Comparison of ENCODE assay signal across 8 mouse cellular contexts in the genomic region with DNA sequence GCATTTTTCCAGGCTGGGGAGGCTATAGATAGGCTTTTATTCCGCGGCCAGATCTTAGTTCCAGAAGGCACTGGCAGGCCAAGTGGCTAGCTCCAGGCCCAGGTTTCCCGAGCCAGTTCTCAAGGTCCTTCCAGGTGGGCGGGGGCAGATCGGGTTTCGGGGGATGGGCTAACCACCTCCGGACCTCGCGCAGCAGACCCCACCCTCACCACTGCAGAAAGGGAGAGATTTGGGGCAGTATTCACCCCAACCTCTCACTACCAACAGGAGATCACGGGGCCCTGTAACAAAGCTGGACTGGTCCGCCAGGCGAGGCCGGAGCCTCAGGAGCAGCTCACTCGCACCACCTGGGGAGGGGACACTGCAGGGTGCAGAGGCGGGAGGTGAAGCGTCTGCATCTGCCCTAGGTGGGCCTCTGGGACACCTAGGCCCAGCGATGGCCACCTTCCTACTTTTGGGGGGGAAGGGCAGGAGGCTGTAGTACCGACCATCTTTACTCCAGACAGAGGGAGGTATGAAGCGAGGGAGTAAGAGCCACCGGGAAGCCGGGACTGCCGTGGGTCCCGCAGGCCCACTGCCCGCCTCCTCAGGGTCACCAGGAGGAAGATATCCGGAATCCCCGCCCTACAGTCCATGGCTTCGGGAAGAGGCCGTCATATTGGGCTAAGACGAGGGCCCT. TPM values are rescaled to one million over a fixed set of nuclear protein-coding genes. Genes with fewer than 3 reads are reported as not detected.
DNase-seq lines count a peak whose midpoint lies in the region; ATAC-seq lines count a peak whose summit lies in the region.

No protein-coding gene starts in this region.

- peak overlapping the region; percentile 94 for H3K4me2 ChIP-seq in hindbrain, embryonic 16.5 days (ENCODE audit: low read length)
- H3K4me2 ChIP-seq in limb, embryonic 12.5 days: peak overlapping the region; percentile 85
- H3K4me2 ChIP-seq in midbrain, embryonic 12.5 days (replicated peaks): peak overlapping the region; percentile 85

- WGBS in hindbrain, embryonic 16.5 days: 0% methylated on average over 27 of the region's 29 CpGs
- WGBS in limb, embryonic 12.5 days: under 1% methylated on average over 29 of the region's 29 CpGs
- 0% methylated on average over 29 of the region's 29 CpGs for WGBS in midbrain, embryonic 12.5 days

- ATAC-seq in cerebellum, adult (ENCODE audit: insufficient number of reproducible peaks, low FRiP score, low TSS enrichment): peak; percentile 6
- ATAC-seq in common myeloid progenitor, adult 5-6 weeks (replicated peaks; ENCODE audit: low read depth, poor library complexity, severe bottlenecking): peak; percentile 3; the same call in 1 of the 2 replicates
- peak; percentile 45 for ATAC-seq in hindbrain, embryonic 16.5 days
- ATAC-seq in limb, embryonic 12.5 days (ENCODE audit: insufficient number of reproducible peaks, insufficient read depth, low FRiP score, low TSS enrichment, low read depth): peak; percentile 50
- peak; percentile 29 for ATAC-seq in midbrain, embryonic 12.5 days (ENCODE audit: low FRiP score, low read depth)

- H3K36me3 ChIP-seq in hindbrain, embryonic 16.5 days (ENCODE audit: control insufficient read depth, insufficient read depth, low read length): peaks cover 8% of the 10 kb centered on the region; the same call in 1 of the 2 replicates
- H3K36me3 ChIP-seq in limb, embryonic 12.5 days: peaks cover 31% of the 10 kb centered on the region
- peaks cover 30% of the 10 kb centered on the region for H3K36me3 ChIP-seq in midbrain, embryonic 12.5 days

- H3K4me1 ChIP-seq in hindbrain, embryonic 16.5 days (ENCODE audit: control insufficient read depth, insufficient read depth, low read depth, low read length): peaks cover 30% of the 10 kb centered on the region
- H3K4me1 ChIP-seq in limb, embryonic 12.5 days (replicated peaks): peaks cover 28% of the 10 kb centered on the region
- peaks cover 39% of the 10 kb centered on the region for H3K4me1 ChIP-seq in midbrain, embryonic 12.5 days

- peak overlapping the region; percentile 97 for H3K27ac ChIP-seq in hindbrain, embryonic 16.5 days (ENCODE audit: low read depth, low read length)
- peak overlapping the region; percentile 96 for H3K27ac ChIP-seq in limb, embryonic 12.5 days
- H3K27ac ChIP-seq in midbrain, embryonic 12.5 days (replicated peaks): peak overlapping the region; percentile 94

- H3K27me3 ChIP-seq in hindbrain, embryonic 16.5 days (replicated peaks; ENCODE audit: control insufficient read depth, insufficient read depth, low read length): no peaks in the 10 kb centered on the region
- H3K27me3 ChIP-seq in limb, embryonic 12.5 days: no peaks in the 10 kb centered on the region
- no peaks in the 10 kb centered on the region for H3K27me3 ChIP-seq in midbrain, embryonic 12.5 days

- peak overlapping the region; percentile 99 for H3K4me3 ChIP-seq in hindbrain, embryonic 16.5 days (ENCODE audit: low read length)
- H3K4me3 ChIP-seq in limb, embryonic 12.5 days (replicated peaks): peak overlapping the region; percentile 93
- peak overlapping the region; percentile 83 for H3K4me3 ChIP-seq in midbrain, embryonic 12.5 days

- H3K9ac ChIP-seq in hindbrain, embryonic 16.5 days (ENCODE audit: low read depth, low read length): peak overlapping the region; percentile 95
- H3K9ac ChIP-seq in limb, embryonic 12.5 days (replicated peaks): peak overlapping the region; percentile 94
- peak overlapping the region; percentile 93 for H3K9ac ChIP-seq in midbrain, embryonic 12.5 days (replicated peaks)

- no peak for DNase-seq in cerebellum, adult 8-10 months
- peak; percentile 79 to 86 for DNase-seq in gastrocnemius, adult 8-10 months (ENCODE audit: low spot score in 2 of 2)
- DNase-seq in spleen, postnatal 4 days (ENCODE audit: low spot score in 2 of 2): peak; percentile 43 to 72

- H3K9me3 ChIP-seq in hindbrain, embryonic 16.5 days (ENCODE audit: control insufficient read depth, low read length): no peaks in the 10 kb centered on the region
- H3K9me3 ChIP-seq in limb, embryonic 12.5 days: no peaks in the 10 kb centered on the region
- H3K9me3 ChIP-seq in midbrain, embryonic 12.5 days: no peaks in the 10 kb centered on the region

RNA-seq across cellular contexts. Expression of gene Ube2b, which starts 0.8 kb away (rescaled TPM):
- 79.9 and 91.3 TPM in 2 replicates for total RNA-seq in common myeloid progenitor, adult 5-6 weeks (2017)
- total RNA-seq in gastrocnemius, adult 8-10 months (2022): 100 to 1,000 TPM; 518 to 669 (median 555) TPM
- 219 and 224 TPM in 2 replicates for polyA plus RNA-seq in hindbrain, embryonic 16.5 days (2015; fragmentation: Nextera tagmentation; extraction: Ambion mirVana)
- polyA plus RNA-seq in limb, embryonic 12.5 days (2016; fragmentation: Nextera tagmentation; extraction: Ambion mirVana): 244 and 267 TPM in 2 replicates
- polyA plus RNA-seq in midbrain, embryonic 12.5 days (2016; fragmentation: Nextera tagmentation; extraction: Ambion mirVana): 232 and 244 TPM in 2 replicates

RNA-seq across cellular contexts. Expression of gene Cdkl3, which starts 4.3 kb away (rescaled TPM):
- total RNA-seq in common myeloid progenitor, adult 5-6 weeks (2017): 3.3 and 5.7 TPM in 2 replicates
- total RNA-seq in gastrocnemius, adult 8-10 months (2022): 1 to 10 TPM; 2.6 to 5.9 (median 3.0) TPM
- 29.4 and 30.3 TPM in 2 replicates for polyA plus RNA-seq in hindbrain, embryonic 16.5 days (2015; fragmentation: Nextera tagmentation; extraction: Ambion mirVana)
- 13.4 and 15.8 TPM in 2 replicates for polyA plus RNA-seq in limb, embryonic 12.5 days (2016; fragmentation: Nextera tagmentation; extraction: Ambion mirVana)
- 17.2 and 17.9 TPM in 2 replicates for polyA plus RNA-seq in midbrain, embryonic 12.5 days (2016; fragmentation: Nextera tagmentation; extraction: Ambion mirVana)

RNA-seq across cellular contexts. Expression of gene Cdkn2aipnl, which starts 32.3 kb away (rescaled TPM):
- 60.7 and 63.6 TPM in 2 replicates for total RNA-seq in common myeloid progenitor, adult 5-6 weeks (2017)
- 10 to 100 TPM; 26.1 to 41.4 (median 30.0) TPM for total RNA-seq in gastrocnemius, adult 8-10 months (2022)
- polyA plus RNA-seq in hindbrain, embryonic 16.5 days (2015; fragmentation: Nextera tagmentation; extraction: Ambion mirVana): 121 and 122 TPM in 2 replicates
- polyA plus RNA-seq in limb, embryonic 12.5 days (2016; fragmentation: Nextera tagmentation; extraction: Ambion mirVana): 107 and 109 TPM in 2 replicates
- 110 and 117 TPM in 2 replicates for polyA plus RNA-seq in midbrain, embryonic 12.5 days (2016; fragmentation: Nextera tagmentation; extraction: Ambion mirVana)
